Mouse (Mus musculus) heart, embryonic 12.5 days (tissue): ENCODE measurements around the gene Ifitm6. TPM values are rescaled to one million over a fixed set of nuclear protein-coding genes. Genes with fewer than 3 reads are reported as not detected.
"Not testable (repeated sequence)": the region's sequence is repeated elsewhere in the genome, so short reads cannot be mapped to it uniquely, and the experiment has no call there.

Experiments
- ATAC-seq: fragments of 200-750 bp; cut with Nextera tagmentation; 2 replicates; pipeline ENCODE4 v1.8.0; 2017; ENCODE audit warnings: moderate TSS enrichment, moderate library complexity; ENCODE audit not compliant: insufficient number of reproducible peaks, low FRiP score
- H3K27ac ChIP-seq: fragments of 300-500 bp; sonication (generic); 2 replicates; pipeline ENCODE4 v1.5.1; 2016; ENCODE audit warnings: mild to moderate bottlenecking, moderate library complexity; ENCODE audit not compliant: poor library complexity, severe bottlenecking
- H3K27me3 ChIP-seq: fragments of 300-500 bp; sonication (generic); replicated peaks from 2 replicates; pipeline ENCODE4 v1.6.1; 2016; ENCODE audit warnings: mild to moderate bottlenecking, moderate library complexity
- H3K36me3 ChIP-seq: fragments of 300-500 bp; sonication (generic); 2 replicates; pipeline ENCODE4 v1.6.1; 2016; ENCODE audit warnings: mild to moderate bottlenecking, moderate library complexity
- H3K4me1 ChIP-seq: fragments of 300-500 bp; sonication (generic); replicated peaks from 2 replicates; pipeline ENCODE4 v1.6.1; 2016; ENCODE audit warnings: mild to moderate bottlenecking
- H3K4me2 ChIP-seq: fragments of 300-500 bp; sonication (generic); 2 replicates; pipeline ENCODE4 v1.6.1; 2016; ENCODE audit warnings: mild to moderate bottlenecking, moderate library complexity
- H3K4me3 ChIP-seq: fragments of 300-500 bp; sonication (generic); 2 replicates; pipeline ENCODE4 v1.5.1; 2016; ENCODE audit warnings: mild to moderate bottlenecking
- H3K9ac ChIP-seq: fragments of 300-500 bp; sonication (generic); 2 replicates; pipeline ENCODE4 v1.6.1; 2016; ENCODE audit warnings: mild to moderate bottlenecking, moderate library complexity
- H3K9me3 ChIP-seq: fragments of 300-500 bp; sonication (generic); replicated peaks from 2 replicates; pipeline ENCODE4 v1.6.1; 2016; ENCODE audit warnings: mild to moderate bottlenecking, moderate library complexity
- WGBS: fragments of 180-500 bp; shearing (Covaris S2); methylation state at CpG from one replicate; pipeline ENCODE4 v1.1.7; 2016; 5-methylcytosine and 5-hydroxymethylcytosine counted together
- polyA plus RNA-seq: library from polyadenylated mRNA; unstranded; fragments of >200 nt; fragmentation: Nextera tagmentation; extraction: Ambion mirVana; gene quantifications from 2 replicates; pipeline ENCODE4 v1.2.1, GENCODE M21; 2016

The Ifitm6 gene
- polyA plus RNA-seq, 1 experiment from 2014 or later = not detected

DNA sequence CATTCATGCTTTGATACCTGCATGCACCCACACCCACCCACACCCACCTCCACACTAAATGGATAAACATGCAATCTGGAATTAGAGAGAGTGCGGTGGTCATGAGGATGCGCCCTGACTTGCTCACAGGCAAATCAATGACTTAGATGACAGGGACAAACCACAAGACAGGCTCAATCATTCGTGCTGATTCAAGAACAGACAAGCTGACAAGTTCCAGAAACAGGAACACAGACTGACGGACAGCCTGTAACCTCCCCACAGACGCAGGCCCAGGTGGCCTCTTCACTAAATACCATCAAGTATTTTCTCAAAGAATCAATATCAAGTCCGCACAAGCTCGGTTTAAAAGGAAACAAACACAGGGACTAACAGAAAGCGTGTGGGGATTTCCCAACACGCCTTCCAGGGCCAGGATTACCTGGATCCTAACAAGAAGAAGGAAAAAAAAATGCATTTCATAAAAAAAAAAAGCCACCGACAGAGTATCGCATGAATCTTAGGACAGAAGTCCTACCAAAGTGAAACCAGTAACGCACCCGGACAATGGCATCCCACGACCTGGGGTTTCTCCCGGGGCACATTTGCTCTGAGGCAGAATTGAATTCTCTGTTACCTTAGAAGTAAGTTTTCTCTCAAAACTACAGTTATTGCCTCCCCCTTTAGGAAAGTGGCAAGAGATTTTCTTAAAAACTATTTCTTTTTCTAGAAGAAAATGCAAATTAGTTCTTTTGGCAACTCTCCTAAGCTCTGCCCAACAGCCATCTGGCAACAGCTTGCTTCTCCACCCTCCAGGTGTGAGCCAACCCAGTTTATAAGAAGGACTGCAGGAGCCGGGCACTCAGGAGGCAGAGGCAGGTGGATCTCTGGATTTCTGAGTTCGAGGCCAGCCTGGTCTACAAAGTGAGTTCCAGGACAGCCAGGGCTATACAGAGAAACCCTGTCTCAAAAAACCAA is 30.3 kb downstream of the Ifitm6 start:
- H3K4me2 ChIP-seq = no peak overlapping the region
- no peak overlapping the region for H3K27ac ChIP-seq
- H3K4me3 ChIP-seq = no peak overlapping the region
- no peak for ATAC-seq
- no peaks in the 10 kb centered on the region for H3K27me3 ChIP-seq
- H3K9me3 ChIP-seq = peaks cover 4% of the 10 kb centered on the region; the same call in 1 of the 2 replicates
- no peaks in the 10 kb centered on the region for H3K36me3 ChIP-seq
- H3K9ac ChIP-seq = no peak overlapping the region
- H3K4me1 ChIP-seq = no peaks in the 10 kb centered on the region
- WGBS = 76% methylated on average over 17 of the region's 17 CpGs

DNA sequence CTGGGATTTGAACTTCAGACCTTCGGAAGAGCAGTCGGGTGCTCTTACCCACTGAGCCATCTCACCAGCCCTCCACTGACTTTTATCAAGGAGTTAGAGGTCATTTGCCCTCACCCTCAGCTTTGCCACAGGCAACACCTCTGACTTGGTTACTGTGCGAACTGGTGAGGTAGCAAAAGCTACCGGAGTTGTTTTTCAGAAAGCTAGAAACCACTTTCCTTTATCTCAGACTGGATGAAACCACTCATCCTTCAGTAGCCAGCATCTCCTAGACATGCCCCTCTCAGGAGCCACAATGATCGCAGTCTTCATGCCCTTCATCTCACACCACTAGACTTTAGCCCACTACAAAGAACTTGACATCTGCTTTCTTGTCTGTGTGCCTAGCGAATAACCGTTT is 34.8 kb downstream of the Ifitm6 start:
- no peak overlapping the region for H3K4me3 ChIP-seq
- 66% methylated on average over 7 of the region's 7 CpGs for WGBS
- no peaks in the 10 kb centered on the region for H3K27me3 ChIP-seq
- H3K4me1 ChIP-seq = no peaks in the 10 kb centered on the region
- H3K9ac ChIP-seq = no peak overlapping the region
- no peak for ATAC-seq
- H3K9me3 ChIP-seq = peaks cover 4% of the 10 kb centered on the region; the same call in 1 of the 2 replicates
- H3K4me2 ChIP-seq = no peak overlapping the region
- H3K36me3 ChIP-seq = no peaks in the 10 kb centered on the region
- no peak overlapping the region for H3K27ac ChIP-seq

DNA sequence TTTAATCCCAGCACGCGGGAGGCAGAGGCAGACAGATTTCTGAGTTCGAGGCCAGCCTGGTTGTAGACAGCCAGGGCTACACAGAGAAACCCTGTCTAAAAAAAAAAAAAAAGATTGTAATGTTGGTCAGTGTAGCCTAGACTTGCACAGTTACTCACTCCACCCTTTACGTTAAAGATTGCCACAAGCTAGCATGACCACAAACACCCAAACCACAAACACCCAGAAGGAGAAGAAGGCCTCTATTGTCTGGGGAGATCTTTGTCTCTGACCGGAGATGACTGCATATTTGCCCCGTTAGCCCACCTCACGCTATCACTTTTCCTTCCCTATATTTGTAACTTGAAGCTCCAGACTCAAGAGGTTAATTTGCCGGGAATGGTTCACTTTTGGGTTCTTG is 36.0 kb downstream of the Ifitm6 start:
- ATAC-seq = no peak
- no peak overlapping the region for H3K4me3 ChIP-seq
- H3K4me2 ChIP-seq = no peak overlapping the region
- H3K27ac ChIP-seq = no peak overlapping the region
- 0 out of 2 replicates have a peak, but pooled peaks cover under 1% of the 10 kb centered on the region for H3K27me3 ChIP-seq
- WGBS = 79% methylated on average over 8 of the region's 8 CpGs
- H3K9ac ChIP-seq = no peak overlapping the region
- H3K4me1 ChIP-seq = no peaks in the 10 kb centered on the region
- H3K36me3 ChIP-seq = no peaks in the 10 kb centered on the region
- peaks cover 4% of the 10 kb centered on the region; the same call in 1 of the 2 replicates for H3K9me3 ChIP-seq

DNA sequence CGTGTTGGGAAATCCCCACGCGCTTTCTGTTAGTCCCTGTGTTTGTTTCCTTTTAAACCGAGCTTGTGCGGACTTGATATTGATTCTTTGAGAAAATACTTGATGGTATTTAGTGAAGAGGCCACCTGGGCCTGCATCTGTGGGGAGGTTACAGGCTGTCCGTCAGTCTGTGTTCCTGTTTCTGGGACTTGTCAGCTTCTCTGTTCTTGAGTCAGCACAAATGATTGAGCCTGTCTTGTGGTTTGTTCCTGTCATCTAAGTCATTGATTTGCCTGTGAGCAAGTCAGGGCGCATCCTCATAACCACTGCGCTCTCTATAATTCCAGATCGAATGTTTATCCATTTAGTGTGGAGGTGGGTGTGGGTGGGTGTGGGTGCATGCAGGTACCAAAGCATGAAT is 41.0 kb downstream of the Ifitm6 start:
- not testable (repeated sequence) for H3K27ac ChIP-seq, H3K36me3 ChIP-seq, ATAC-seq, H3K9me3 ChIP-seq, H3K4me2 ChIP-seq, H3K9ac ChIP-seq, H3K4me3 ChIP-seq, H3K4me1 ChIP-seq
- H3K27me3 ChIP-seq = peaks cover 14% of the 10 kb centered on the region
- 83% methylated on average over 9 of the region's 9 CpGs for WGBS

DNA sequence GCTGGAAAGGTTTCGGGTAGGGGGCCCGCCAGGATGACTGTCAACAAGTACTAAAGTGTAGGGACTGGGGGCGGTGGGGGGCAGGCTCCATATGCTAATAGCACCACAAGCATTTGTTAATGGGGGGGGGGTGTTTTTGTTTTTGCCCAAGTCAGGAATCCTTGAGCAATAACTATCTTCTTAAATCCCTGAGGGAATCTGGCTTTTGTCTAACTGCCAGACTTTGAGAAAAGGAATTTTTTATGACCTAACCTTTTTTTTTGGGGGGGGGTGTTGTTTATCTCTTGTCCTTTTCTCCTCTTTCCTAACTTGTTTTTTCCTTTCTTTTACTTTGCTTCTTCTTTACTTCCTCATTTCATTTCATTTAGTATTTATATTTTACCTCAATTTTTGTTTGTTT is 42.3 kb downstream of the Ifitm6 start:
- ATAC-seq = no peak
- H3K36me3 ChIP-seq = no peaks in the 10 kb centered on the region
- H3K9me3 ChIP-seq = no peaks in the 10 kb centered on the region
- WGBS = 22% methylated on average over 3 of the region's 3 CpGs
- H3K27me3 ChIP-seq = peaks cover 16% of the 10 kb centered on the region
- no peak overlapping the region for H3K27ac ChIP-seq
- no peak overlapping the region for H3K9ac ChIP-seq
- H3K4me1 ChIP-seq = peaks cover 11% of the 10 kb centered on the region
- H3K4me3 ChIP-seq = no peak overlapping the region
- H3K4me2 ChIP-seq = no peak overlapping the region

DNA sequence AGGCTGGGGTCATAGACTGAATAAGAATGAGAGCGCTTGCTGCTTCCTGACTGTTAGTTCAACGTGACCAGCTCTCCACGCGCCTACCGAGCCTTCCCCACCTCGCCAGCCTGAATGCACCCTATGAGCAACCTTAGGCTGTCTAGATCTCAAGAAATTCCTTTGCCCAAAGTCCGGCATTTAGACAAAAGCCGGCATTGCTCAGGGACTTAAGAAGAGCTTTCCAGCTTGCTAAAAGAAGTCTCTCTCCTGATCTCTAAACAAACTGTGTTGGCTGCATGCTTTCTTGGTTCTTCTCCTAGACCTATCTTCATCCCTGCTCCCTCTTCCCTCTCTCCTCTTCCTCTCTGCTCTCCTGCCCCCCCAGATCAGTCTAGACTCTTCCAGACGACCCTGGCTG is 42.8 kb downstream of the Ifitm6 start:
- Histone ChIP-seq H3K9ac (no peak overlapping the region), H3K36me3 (no peaks in the 10 kb centered on the region), H3K4me2 (no peak overlapping the region), H3K27me3 (peaks cover 21% of the 10 kb centered on the region), H3K27ac (no peak overlapping the region), H3K4me3 (no peak overlapping the region), H3K4me1 (peaks cover 11% of the 10 kb centered on the region), H3K9me3 (no peaks in the 10 kb centered on the region)
- ATAC-seq = no peak
- WGBS = 13% methylated on average over 9 of the region's 9 CpGs

DNA sequence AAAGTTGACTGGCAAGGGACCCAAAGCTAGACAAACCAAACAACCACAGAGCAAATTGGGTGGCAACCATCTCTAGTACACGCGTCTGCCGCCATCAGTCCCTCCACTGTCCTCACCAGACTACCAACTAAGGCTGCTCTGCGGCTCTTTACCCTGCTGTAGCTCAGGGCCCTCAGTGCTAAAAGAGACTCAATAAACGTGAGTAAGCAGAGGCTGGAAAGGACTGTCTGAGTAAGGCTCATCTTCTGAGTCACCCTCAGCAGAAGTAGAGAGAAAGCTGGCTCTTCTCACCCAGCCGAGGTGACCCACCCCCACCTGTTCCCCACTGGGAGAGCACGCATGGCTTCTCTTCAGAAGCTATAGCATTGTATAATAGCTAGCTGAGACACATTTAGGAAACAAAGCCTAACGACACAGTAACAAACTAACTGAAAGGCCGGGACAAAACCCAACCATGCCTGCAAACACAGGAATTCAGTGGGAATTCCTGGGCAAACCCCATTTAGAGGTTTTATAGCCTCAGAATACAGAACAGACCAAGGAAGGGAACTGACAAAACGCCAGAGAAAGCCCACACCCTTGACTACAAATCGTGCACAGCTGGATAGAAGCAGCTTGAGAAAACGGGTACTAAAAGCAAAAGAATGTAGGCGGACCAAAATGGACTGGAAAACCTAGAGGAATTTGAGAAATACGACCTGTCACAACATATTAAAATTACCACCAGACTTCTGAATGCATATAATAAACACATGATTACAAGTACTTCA is 44.1 kb downstream of the Ifitm6 start:
- H3K4me2 ChIP-seq = no peak overlapping the region
- ATAC-seq = no peak
- H3K9me3 ChIP-seq = no peaks in the 10 kb centered on the region
- no peak overlapping the region for H3K27ac ChIP-seq
- H3K36me3 ChIP-seq = no peaks in the 10 kb centered on the region
- WGBS = 44% methylated on average over 14 of the region's 14 CpGs
- H3K4me1 ChIP-seq = peaks cover 11% of the 10 kb centered on the region
- H3K4me3 ChIP-seq = no peak overlapping the region
- H3K27me3 ChIP-seq = peaks cover 35% of the 10 kb centered on the region
- no peak overlapping the region for H3K9ac ChIP-seq

DNA sequence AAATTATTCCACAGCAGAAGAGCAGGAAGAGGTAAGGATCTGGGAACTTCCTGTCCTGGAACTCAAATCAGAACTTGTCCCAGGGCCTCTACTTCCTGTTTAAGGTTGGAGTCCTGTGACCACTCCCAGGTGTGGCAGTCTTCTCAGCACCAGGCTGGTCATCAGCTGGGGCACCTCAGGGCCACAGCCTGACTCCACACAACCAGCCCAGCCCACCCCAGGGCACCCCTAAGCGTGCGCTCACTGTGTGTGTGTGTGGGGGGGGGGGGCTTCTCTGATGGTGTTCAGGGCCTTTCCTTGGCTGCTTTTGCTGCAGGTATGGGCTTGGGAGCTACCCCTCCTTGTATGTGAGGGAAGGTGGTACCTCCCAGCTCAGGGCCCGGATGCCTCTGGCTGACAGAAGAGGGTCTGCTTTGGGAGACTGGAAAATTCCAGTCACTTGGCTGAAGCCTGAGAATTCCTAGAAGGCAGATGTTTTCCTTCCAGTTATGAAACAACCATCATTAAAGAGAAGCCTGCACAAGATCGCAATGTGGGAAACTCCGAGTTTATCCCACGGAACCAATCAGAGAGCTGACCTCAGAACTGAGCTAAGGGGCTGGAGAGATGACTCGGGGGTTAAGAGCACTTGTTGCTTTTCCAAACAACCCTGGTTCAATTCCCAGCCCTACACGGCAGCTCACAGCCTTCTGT is 46.1 kb downstream of the Ifitm6 start:
- Histone ChIP-seq H3K9me3 (no peaks in the 10 kb centered on the region), H3K4me1 (peaks cover 16% of the 10 kb centered on the region), H3K27me3 (peaks cover 53% of the 10 kb centered on the region), H3K4me3 (no peak overlapping the region), H3K4me2 (no peak overlapping the region), H3K36me3 (no peaks in the 10 kb centered on the region), H3K27ac (peak overlapping the region; percentile 30), H3K9ac (no peak overlapping the region)
- peak; percentile 62; the same call in 1 of the 2 replicates for ATAC-seq
- WGBS = 53% methylated on average over 6 of the region's 8 CpGs

DNA sequence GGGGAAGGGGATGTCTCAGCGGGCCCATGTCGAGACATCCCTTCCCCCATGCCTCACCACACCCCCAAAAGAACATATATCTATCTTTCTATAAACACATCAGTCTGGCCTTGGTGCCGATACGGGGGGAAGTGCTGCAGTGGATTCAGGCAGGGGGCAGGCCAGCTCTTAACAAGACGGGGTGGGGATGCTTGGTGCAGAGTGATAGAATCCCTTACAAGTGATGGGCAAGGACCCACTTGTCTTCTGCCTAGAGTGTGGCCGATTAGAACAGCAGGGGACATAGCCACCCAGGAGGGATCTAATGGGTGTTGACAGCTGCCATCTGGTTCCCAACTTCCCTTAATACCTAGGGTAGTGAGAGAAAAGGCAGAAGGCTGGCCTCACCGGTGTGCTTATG is 46.8 kb downstream of the Ifitm6 start:
- H3K4me1 ChIP-seq = peaks cover 16% of the 10 kb centered on the region
- ATAC-seq = no peak
- H3K9me3 ChIP-seq = no peaks in the 10 kb centered on the region
- no peak overlapping the region for H3K4me3 ChIP-seq
- no peak overlapping the region for H3K9ac ChIP-seq
- H3K27ac ChIP-seq = no peak overlapping the region
- WGBS = 10% methylated on average over 7 of the region's 7 CpGs
- peaks cover 52% of the 10 kb centered on the region for H3K27me3 ChIP-seq
- no peak overlapping the region for H3K4me2 ChIP-seq
- H3K36me3 ChIP-seq = no peaks in the 10 kb centered on the region

DNA sequence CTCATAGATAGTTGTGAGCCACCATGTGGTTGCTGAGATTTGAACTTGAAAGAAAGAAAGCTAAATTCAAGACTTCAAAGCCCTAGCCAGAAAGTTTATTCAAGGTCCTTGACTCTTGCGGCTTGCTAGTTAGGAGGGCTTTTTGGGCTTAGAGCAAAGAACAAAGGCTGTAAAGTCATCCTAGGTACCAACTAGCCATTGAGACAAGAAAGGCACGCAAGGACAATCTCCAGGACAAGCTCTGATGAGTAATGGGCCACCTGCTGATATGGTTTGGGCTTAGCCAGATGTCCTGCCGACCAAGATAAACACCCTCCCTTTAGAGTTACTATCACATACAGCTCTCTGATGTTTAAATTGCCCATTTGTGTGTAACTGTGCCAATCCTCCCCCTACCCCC is 49.0 kb downstream of the Ifitm6 start:
- H3K27ac ChIP-seq, H3K4me3 ChIP-seq, ATAC-seq, H3K36me3 ChIP-seq, H3K4me2 ChIP-seq, H3K9ac ChIP-seq, H3K9me3 ChIP-seq: not testable (repeated sequence)
- Histone ChIP-seq H3K27me3 (peaks cover 57% of the 10 kb centered on the region), H3K4me1 (peaks cover 16% of the 10 kb centered on the region)
- 12% methylated on average over 3 of the region's 3 CpGs for WGBS
